Mouse (Mus musculus) C2C12 (cell line): ENCODE measurements around the gene Abl2.

Experiments used
- CTCF ChIP-seq: IDR thresholded peaks from one replicate; pipeline ENCODE4 v1.5.1; 2011; ENCODE audit not compliant: control insufficient read depth, insufficient read depth, insufficient read length
- MAX ChIP-seq: IDR thresholded peaks from one replicate; pipeline ENCODE4 v1.6.1; 2011; ENCODE audit warnings: mild to moderate bottlenecking, control low read depth

- TF ChIP-seq CTCF (no peak), MAX (no peak)
Measured at GRCm38 (mm10) chr1:156602545-156602944, 44.0 kb downstream of the Abl2 start.
